Mouse (Mus musculus) lung, adult 2 months (tissue): ENCODE results near the gene Ogfod1. TPM values are rescaled to one million over a fixed set of nuclear protein-coding genes. Genes with fewer than 3 reads are reported as not detected.

Experiments
- DNase-seq: peaks from one replicate; pipeline ENCODE4 v3.0.0; 2022
- H3K4me1 ChIP-seq: fragments of 200-500 bp; 2 replicates; pipeline ENCODE4 v1.6.1; 2011; ENCODE audit warnings: low read length; ENCODE audit not compliant: control insufficient read depth, insufficient read depth
- H3K4me3 ChIP-seq: fragments of 200-500 bp; replicated peaks from 2 replicates; pipeline ENCODE3; 2011; ENCODE audit warnings: low read depth, mild to moderate bottlenecking, control low read depth, low read length; ENCODE audit errors: extremely low read depth
- CTCF ChIP-seq: fragments of 200-500 bp; IDR thresholded peaks from 2 replicates; pipeline ENCODE4 v1.5.1; 2011; ENCODE audit warnings: mild to moderate bottlenecking, low read length, control low read depth; ENCODE audit not compliant: insufficient read depth
- POLR2A ChIP-seq: fragments of 200-500 bp; IDR thresholded peaks from 2 replicates; pipeline ENCODE4 v1.6.1; 2011; ENCODE audit warnings: low read depth, mild to moderate bottlenecking, control low read depth, low read length, borderline replicate concordance; ENCODE audit errors: extremely low read depth
- WGBS: fragments of 180-500 bp; shearing (Covaris S2); methylation state at CpG from one replicate; pipeline ENCODE4 v1.1.7; 2018; 5-methylcytosine and 5-hydroxymethylcytosine counted together
- polyA plus RNA-seq: library from polyadenylated mRNA; depleted of rRNA; stranded (reverse); fragments of >200 nt; gene quantifications from 2 replicates; pipeline ENCODE4 v1.2.3, GENCODE M21; 2012; rRNA removed

Gene Ogfod1
- 5.8 and 7.5 TPM in 2 replicates for polyA plus RNA-seq

DNA sequence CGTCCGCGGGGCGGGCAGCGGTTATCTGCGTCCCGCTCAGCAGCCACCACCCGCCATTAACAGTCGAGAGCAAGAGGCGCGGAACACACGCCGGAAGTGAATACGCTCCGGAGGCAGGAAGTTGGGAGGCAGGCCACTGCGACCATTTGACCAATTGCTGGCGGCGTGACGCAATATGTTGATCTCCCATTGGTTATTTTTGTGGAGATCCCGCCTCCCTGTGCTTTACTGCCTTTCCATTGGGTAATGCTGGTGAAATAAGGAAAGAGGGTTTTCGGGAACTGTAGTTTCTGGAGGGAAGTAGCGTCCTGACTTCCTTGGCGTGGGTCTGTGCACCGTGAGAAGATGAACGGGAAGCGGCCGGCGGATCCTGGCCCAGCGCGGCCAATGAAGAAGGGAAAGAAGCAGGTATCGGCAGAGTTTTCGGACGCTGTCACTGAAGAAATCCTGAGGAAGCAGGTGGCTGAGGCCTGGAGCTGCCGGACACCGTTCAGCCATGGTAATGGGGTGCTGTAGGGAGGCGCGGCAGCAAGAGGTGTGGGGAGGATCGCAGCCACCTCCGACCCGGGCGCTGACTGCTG lies at the start of gene Ogfod1, which contains the start of gene Nudt21:
TSS of gene Ogfod1 (plus strand) at position 255 of the 581 bp plus-strand sequence.
TSS of gene Nudt21 (minus strand) at position 88 of the 581 bp plus-strand sequence.
- Histone ChIP-seq H3K4me3 (peak within 1 kb of the TSS; percentile 87), H3K4me1 (peaks cover 12% of the 10 kb centered on the region)
- under 1% methylated on average over 41 of the region's 41 CpGs for WGBS
- TF ChIP-seq POLR2A, result peak; percentile 75
- no peak for TF ChIP-seq CTCF
- peak; percentile 89 for DNase-seq

DNA sequence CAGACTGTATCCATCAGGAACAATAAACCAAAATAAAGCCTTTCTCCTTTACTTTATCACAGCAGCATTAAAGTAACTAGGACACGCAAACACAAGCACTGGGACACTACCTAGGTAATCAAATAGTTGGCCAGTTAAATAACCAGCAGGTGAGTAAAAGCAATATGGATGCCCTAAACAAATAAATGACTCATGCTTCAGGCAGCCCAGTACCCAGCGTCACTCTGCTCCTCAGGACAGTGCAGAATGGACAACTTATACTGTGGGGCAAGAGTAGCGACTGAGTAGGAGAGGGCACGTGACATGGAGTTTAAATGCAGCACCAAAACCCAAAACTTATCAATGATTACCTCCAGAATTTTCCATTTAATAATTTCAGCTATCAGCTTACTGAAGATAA lies 47.3 kb upstream of the Ogfod1 start:
- Histone ChIP-seq H3K4me3 (no peak overlapping the region), H3K4me1 (no peaks in the 10 kb centered on the region)
- WGBS, result 85% methylated on average over 4 of the region's 4 CpGs
- TF ChIP-seq POLR2A (no peak), CTCF (no peak)
- no peak for DNase-seq

GRCm38 (mm10) chr8:93998961-93999360 lies 38.0 kb upstream of the Ogfod1 start:
- TF ChIP-seq POLR2A (no peak), CTCF (no peak)
- 92% methylated on average over 2 of the region's 2 CpGs for WGBS
- Histone ChIP-seq H3K4me1 (no peaks in the 10 kb centered on the region), H3K4me3 (no peak overlapping the region)
- DNase-seq, result no peak

DNA sequence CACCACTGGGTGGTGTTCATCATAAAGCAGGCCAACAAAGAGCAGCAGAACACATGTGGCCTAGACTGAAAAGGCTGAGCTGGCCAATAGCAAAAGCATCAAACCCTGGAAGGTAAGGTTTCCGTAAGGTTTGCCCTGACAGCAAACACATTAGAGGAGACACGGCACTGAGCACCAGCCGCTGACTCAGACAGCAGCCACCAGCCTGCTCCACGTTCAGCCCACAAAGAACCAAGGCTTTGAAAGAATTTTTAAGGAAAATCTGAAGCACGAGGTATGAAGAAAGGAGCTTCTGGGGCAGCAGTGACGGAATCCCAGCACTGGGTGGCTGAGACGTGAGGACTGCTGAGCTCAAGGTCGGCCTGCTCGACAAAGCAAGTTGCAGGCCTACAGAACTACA lies 32.9 kb upstream of the Ogfod1 start:
- no peak for DNase-seq
- H3K4me3 ChIP-seq, result no peak overlapping the region
- WGBS, result 90% methylated on average over 9 of the region's 9 CpGs
- no peaks in the 10 kb centered on the region for H3K4me1 ChIP-seq
- no peak for TF ChIP-seq CTCF
- no peak for TF ChIP-seq POLR2A

- Histone ChIP-seq H3K4me1 (peaks cover 11% of the 10 kb centered on the region), H3K4me3 (no peak overlapping the region)
- no peak for DNase-seq
- TF ChIP-seq POLR2A, result no peak
- no peak for TF ChIP-seq CTCF
- 57% methylated on average over 15 of the region's 15 CpGs for WGBS
Measured at GRCm38 (mm10) chr8:94009243-94009845, 27.7 kb upstream of the Ogfod1 start.

DNA sequence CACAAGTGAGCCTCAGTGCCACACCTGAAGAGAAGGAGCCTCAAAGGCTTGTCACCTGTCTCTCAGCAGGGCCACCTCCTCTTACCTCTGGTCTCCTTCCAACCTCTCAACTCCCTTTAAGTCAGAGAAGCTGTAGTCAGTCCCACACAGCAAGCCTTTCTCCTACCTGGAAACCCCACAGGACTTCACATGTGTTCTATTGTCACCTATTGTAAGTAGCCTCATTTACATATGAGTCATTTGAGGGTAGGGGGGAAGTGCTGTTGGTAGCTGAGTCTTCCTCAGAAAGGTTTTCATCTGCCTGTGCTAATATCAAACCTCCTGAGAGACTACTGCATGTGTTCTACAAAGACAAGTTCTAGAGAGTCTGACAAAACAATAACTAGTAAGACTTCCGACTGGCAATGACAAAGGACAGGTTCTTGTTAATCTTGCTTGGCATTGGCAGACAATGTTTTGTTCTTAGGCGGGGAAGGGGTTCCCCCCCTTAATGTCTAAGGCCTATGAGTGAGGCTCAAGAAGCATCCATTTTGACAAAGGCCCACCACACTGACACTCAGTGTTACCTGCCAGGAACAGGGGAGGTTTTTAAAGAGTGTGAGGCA lies 26.8 kb upstream of the Ogfod1 start:
- H3K4me3 ChIP-seq, result no peak overlapping the region
- no peak for DNase-seq
- WGBS, result 57% methylated on average over 2 of the region's 2 CpGs
- H3K4me1 ChIP-seq, result peaks cover 11% of the 10 kb centered on the region
- TF ChIP-seq POLR2A, result no peak
- no peak for TF ChIP-seq CTCF

GRCm38 (mm10) chr8:94011076-94012012 lies 25.7 kb upstream of the Ogfod1 start:
- TF ChIP-seq POLR2A (no peak), CTCF (no peak)
- no peak for DNase-seq
- Histone ChIP-seq H3K4me3 (peak overlapping the region; percentile 78), H3K4me1 (peaks cover 11% of the 10 kb centered on the region)
- 2% methylated on average over 48 of the region's 48 CpGs for WGBS

DNA sequence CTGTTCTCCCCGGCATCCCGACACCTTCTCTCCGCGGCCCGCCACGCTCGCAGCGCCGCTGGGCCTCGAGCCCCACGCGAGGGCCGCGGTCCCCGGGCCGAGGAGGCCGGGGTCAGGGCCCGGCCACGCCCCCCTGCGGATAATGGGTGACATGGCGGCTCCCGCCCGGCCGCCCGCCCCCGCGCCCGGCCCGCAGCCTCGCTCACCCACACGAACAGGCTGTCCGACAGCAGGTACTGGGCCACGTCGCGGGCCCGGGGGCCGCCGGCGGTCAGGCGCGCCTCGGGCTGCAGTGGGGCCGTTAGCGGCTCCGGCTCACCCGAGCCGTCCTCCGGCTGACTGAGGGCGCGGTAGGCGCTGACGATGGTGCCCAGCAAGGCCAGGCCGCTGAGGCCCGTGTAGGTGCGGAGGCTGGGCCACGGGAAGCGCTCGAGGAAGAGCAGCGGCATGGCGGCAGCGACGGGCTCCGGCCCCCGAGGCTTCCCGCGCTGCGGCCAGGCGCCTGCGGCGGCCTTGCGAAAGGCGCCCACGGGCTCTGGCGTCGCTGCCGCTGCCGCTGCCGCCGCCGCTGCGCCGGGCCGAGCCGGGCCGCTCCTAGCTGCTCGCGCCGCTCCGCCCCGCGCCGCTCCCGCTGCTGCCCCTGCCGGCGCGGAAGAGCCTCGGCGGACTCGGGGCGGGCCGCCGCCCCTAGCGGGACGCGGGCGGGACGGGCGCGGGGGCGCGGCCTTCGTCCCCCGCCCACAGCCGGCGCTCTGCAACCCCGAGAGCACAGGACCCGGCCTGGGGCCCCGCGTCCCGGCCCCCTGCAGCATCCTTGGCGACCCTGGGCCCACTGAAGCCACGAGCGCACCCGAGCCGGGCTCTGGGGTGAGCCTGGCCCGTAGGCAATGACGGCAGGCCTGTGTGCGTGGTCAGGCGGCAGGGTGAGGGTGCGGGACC lies 24.7 kb upstream of the Ogfod1 start, which contains the start of gene Amfr:
TSS of gene Amfr (minus strand) at position 830 of the 939 bp plus-strand sequence.
- DNase-seq, result peak; percentile 70
- Histone ChIP-seq H3K4me3 (peak within 1 kb of the TSS; percentile 78), H3K4me1 (peaks cover 11% of the 10 kb centered on the region)
- TF ChIP-seq CTCF (no peak), POLR2A (no peak)
- whole genome bisulfite sequencing, result under 1% methylated on average over 126 of the region's 130 CpGs
